Mouse (Mus musculus) ovary, adult 18-20 months (tissue): ENCODE measurements at regions not wholly inside any gene's neighbourhood (a gene's known extent, or its start where the extent isn't known, plus 50 kb on each side); places are given as distances from the start of the nearest gene placed in this dataset.

Experiments
- DNase-seq: peaks from one replicate; pipeline ENCODE4 v3.0.0; 2022; ENCODE audit warnings: low spot score, mixed read lengths

DNA sequence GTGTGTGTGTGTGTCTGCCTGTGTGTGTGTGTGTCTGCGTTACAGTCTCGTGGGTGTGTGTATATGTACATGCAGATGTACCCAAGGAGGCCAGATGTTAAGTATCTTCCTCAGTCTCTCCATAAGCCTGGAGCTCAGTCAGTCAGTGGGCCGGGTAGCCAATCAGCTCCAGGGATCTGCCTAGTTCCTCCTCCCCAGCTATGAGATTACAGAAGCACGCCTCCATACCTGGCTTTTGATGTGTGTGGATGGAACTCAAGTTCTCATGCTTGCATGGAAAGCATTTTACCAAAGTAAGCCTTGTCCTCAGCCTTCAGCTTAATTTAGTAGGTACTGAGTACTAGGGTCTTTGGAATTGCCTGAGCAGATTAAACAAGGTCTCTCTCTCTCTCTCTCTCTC is 91.0 kb upstream of the Cadm1 start:
- no peak for DNase-seq

DNA sequence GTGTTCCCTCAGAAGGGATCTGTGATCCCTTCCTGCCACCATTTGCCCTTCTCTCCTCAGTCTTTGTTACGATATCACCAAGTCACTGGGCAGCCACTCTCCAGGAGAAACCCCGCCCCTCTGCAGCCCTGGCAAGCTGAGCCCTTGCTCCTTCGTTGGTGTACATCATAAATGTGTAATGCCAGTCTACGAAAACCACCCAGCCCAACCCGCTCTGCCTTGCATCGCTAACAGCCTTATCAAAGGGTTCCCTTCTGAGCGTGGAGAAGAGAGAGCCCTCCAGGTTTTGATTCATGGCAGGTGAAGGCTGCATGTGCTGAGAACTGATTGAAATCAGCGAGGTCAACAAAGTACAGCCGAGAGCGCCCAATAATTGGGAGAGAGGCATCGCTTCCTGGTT is 90.5 kb upstream of the Cadm1 start:
- no peak for DNase-seq

DNA sequence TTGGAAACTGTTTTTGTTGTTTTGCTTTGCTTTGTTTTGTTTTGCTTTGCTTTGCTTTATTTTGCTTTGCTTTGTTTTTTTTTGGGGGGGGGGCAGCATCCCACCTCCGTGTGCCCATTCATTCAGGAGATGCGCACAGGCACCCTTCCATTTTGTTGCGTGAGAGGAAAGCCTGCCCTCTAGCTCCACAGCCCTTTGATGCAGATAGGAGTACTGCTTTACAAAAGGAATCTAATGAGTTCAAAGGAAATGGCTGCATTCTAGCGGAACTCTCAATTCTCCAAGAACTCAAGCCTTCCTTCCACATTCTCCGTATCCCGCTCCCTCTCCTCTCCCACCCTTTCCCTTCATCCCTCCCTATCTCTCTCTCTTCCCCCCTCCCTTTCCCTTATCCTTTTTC is 89.8 kb upstream of the Cadm1 start:
- DNase-seq: no peak

- DNase-seq: no peak
These were observed 88.8 kb upstream of the Cadm1 start for GRCm38 (mm10) chr9:47441155-47441554.

GRCm38 (mm10) chr9:47444168-47444567 is 85.8 kb upstream of the Cadm1 start:
- DNase-seq: no peak

GRCm38 (mm10) chr9:47444752-47445151 is 85.2 kb upstream of the Cadm1 start:
- no peak for DNase-seq

DNA sequence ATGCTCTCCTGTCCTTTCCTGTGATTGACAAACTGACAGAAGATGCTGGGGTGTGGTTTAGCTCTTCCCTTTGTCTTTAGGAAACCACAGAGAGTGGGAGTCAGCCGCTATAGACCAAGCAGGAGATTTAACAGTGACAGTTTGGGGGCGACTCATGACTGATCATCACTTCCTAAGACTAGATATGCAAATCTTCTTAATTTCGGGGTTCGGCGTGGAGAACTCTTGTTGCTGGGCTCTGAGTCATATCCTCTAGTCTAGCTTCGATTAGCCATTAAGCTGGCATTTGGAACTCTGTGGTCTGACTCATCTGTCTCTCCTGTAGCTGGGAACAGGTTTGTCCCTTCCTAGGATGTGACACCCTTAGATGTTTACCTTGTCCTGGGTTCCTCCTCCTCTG is 84.6 kb upstream of the Cadm1 start:
- DNase-seq: no peak

- no peak for DNase-seq
These were observed 77.2 kb upstream of the Cadm1 start for GRCm38 (mm10) chr9:47452752-47453151.

DNA sequence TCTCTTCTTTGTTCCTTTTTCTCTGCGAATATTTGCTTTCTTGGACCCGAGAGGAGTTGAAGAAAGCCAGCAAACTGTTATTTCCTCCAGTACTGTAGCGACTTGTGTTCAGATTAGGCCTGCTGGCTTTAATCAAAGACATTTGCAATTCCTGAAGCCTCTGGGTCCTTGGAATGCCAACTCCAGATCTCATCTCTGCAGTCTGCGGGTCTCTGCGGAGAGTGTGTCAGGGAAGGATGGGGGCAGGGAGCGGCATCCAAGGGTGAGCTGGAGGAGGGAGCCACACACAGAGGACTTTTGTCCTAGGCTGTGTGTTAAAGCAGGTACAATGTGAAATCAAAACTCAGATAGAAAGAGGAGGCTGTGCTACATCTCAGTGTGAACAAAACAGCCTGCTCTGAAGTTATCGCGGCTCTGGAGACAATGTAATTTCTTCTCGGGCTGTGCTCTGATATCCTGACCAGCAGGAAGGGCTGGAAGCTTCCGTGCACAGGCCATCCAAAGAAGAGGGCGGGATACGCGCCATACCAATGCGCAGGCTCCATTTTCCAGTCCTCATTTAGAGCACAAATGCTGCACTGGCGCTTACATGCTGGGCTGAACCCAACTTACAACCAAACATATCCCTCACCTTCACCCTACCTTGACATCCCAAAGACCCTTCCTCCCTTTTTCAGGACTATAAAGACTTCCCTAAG is 71.1 kb upstream of the Cadm1 start:
- no peak for DNase-seq

DNA sequence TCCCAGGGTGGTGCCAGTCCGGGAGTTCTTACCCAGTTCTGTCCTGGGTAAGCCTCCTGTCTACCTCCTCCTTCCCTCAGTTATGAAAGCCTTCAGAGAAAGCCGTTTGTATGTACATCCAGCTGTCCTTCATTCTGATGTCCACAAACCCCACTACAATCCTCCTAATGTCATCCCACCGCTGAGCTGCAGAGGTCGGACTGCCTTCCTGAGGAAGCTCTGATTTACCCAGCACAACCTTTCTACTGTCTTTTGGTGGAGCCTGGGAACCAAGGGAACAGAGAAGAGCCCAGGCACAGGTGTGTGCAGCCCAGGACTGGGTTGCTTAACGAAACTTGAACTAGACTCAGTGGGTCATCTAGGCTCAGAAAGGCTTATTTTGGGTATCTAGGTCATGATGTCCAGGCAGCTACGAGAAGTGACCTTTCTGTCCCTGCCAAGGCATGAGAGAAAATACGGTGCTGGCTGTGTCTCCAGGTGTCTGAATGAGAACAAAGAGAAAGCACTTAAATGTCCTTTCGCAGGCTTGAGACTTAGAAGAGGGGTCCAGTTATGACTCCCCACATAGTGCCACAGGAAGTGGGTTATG is 70.4 kb upstream of the Cadm1 start:
- DNase-seq: no peak

GRCm38 (mm10) chr9:47460241-47460640 is 69.7 kb upstream of the Cadm1 start:
- DNase-seq: no peak

DNA sequence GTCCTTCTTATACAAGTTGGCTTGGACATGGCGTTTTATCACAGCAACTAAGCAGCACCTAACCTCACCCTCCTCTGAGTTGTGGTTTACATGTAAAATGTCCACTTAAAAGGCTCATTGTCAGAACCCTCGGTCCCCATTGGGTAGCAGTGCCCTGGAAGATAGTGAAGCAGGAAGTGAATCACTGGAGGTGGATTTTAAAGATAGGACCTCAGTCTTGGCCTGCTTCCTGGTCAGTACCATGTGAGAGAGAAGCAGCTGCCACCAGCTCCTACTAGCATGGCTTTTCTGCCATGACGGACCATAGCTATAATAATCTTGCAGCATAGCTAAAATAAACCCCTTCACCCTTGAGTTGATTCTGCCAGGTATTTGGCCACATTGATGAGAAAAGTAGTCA is 68.1 kb upstream of the Cadm1 start:
- no peak for DNase-seq

GRCm38 (mm10) chr9:47466767-47467166 is 63.2 kb upstream of the Cadm1 start:
- no peak for DNase-seq

GRCm38 (mm10) chr9:47467815-47468214 is 62.2 kb upstream of the Cadm1 start:
- DNase-seq: no peak

- DNase-seq: no peak
These were observed 60.4 kb upstream of the Cadm1 start for GRCm38 (mm10) chr9:47469576-47469975.

- no peak for DNase-seq
These were observed 59.2 kb upstream of the Cadm1 start for GRCm38 (mm10) chr9:47470741-47471140.

GRCm38 (mm10) chr9:47471767-47472420 is 58.1 kb upstream of the Cadm1 start:
- DNase-seq: peak; percentile 6

DNA sequence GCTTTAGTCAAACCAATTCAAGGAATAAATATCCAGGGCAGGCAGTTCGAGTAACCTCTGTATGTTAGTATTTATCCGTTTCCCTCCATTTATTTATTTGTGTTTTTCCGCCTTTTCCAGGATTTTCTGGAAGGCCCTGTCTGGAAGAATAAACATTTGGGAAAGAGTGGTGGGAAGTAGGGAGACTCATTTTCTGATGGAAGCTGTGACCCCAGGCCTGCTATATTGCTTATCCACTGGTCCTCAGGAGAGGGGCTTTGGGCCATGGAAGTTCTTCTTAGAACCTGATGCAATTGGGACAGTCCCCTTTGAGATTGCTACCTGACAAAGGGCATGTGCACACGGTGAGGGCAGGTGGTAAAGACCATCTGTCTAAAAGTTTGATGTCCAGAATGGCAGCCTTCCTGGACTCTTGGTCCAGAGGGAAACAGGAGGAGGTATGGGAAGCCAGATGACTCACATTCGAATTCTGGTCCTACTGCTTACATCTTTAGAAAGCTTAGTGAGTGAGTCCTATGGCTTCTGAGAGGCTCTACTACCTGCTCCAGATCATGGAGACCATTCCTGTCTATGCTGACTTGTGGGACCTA is 56.1 kb upstream of the Cadm1 start:
- DNase-seq: no peak

- no peak for DNase-seq
These were observed 55.2 kb upstream of the Cadm1 start for GRCm38 (mm10) chr9:47474776-47475175.

DNA sequence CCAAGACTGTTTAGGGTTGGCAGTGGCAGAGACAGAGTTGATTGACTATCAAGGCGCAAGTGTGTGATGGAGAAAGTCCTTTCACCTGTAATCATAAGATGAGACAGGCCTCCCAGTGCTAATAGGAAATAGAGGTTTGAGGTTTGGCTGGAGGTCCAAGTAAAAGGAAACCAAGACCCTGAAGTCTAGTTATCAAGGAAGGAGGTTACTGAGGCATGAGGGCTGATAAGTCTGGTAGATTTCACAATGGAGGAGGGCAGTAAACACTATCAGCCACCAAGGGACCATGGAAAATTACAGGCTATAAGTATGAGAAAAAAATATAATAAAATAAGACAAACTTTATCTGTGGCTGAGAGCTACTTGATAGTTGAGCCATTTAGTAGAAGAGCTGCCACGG is 52.1 kb upstream of the Cadm1 start:
- no peak for DNase-seq
